19 mouse cellular contexts compared by ENCODE assay signal in the genomic region with DNA sequence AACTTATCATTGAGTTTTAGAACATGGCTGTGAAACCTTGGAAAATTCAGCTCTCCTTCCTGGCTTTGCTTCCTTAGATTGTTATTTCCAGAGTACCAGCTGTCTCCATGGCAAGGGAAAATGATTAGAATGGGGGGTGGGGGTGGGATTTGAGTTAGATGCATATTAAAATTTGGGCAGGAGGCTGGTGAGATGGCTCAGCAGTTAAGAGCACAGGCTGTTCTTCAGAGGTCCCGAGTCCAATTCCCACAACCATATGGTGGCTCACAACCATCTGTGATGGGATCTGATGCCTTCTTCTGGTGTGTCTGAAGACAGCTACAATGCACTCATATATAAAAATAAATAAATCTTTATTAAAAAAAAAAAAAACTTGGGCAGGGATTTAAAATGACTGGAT. TPM values are rescaled to one million over a fixed set of nuclear protein-coding genes. Genes with fewer than 3 reads are reported as not detected.
DNase-seq lines count a peak whose midpoint lies in the region; ATAC-seq and TF ChIP-seq lines count a peak whose summit lies in the region.
"Had no signal": no experiment of that assay in that cellular context is flagged by ENCODE, and none has a peak within 500 bp of the region (broad histone marks: within the 10 kb centered on the region; RNA-seq: fewer than 3 reads in every experiment).

No protein-coding gene starts in this region.

- 50% methylated on average over 1 of the region's 1 CpGs for WGBS in forebrain, embryonic 16.5 days

- peaks cover 16% of the 10 kb centered on the region for H3K4me1 ChIP-seq in forebrain, embryonic 16.5 days (replicated peaks; ENCODE audit: control insufficient read depth, insufficient read depth, low read length)

- no peaks in the 10 kb centered on the region for H3K9me3 ChIP-seq in forebrain, embryonic 16.5 days (ENCODE audit: control insufficient read depth, low read length)
- H3K9me3 ChIP-seq: embryonic facial prominence, embryonic 13.5 days; heart, embryonic 13.5 days; hindbrain, embryonic 15.5 days; midbrain, embryonic 15.5 days had no signal

- peak overlapping the region; percentile 80 for H3K27ac ChIP-seq in forebrain, embryonic 16.5 days (ENCODE audit: low read length)
- H3K27ac ChIP-seq: embryonic facial prominence, embryonic 13.5 days; heart, embryonic 13.5 days; midbrain, embryonic 15.5 days had no signal

- H3K4me2 ChIP-seq in forebrain, embryonic 16.5 days (ENCODE audit: low read length) = no peak overlapping the region
- H3K4me2 ChIP-seq: embryonic facial prominence, embryonic 13.5 days; heart, embryonic 13.5 days; hindbrain, embryonic 15.5 days; midbrain, embryonic 15.5 days had no signal

- H3K4me3 ChIP-seq in forebrain, embryonic 16.5 days (replicated peaks; ENCODE audit: low read length) = no peak overlapping the region
- H3K4me3 ChIP-seq: embryonic facial prominence, embryonic 13.5 days; heart, embryonic 13.5 days; hindbrain, embryonic 15.5 days; midbrain, embryonic 15.5 days; myocyte had no signal

- ATAC-seq in forebrain, embryonic 16.5 days = peak; percentile 75
- ATAC-seq in cerebellum, adult (ENCODE audit: insufficient number of reproducible peaks, low FRiP score, low TSS enrichment) = no peak
- ATAC-seq: intestine, embryonic 16.5 days; midbrain, embryonic 15.5 days had no signal

- H3K36me3 ChIP-seq in forebrain, embryonic 16.5 days (ENCODE audit: control insufficient read depth, insufficient read depth) = peaks cover 27% of the 10 kb centered on the region

- no peaks in the 10 kb centered on the region for H3K27me3 ChIP-seq in forebrain, embryonic 16.5 days (replicated peaks; ENCODE audit: control insufficient read depth, insufficient read depth, low read length)
- H3K27me3 ChIP-seq: embryonic facial prominence, embryonic 13.5 days; heart, embryonic 13.5 days; hindbrain, embryonic 15.5 days; midbrain, embryonic 15.5 days had no signal

- peak; percentile 29 for DNase-seq in heart, adult 11 months
- DNase-seq in heart, postnatal 4 days = no peak
- DNase-seq in brain, embryonic 14.5 days (ENCODE audit: low read depth) = peak; percentile 79
- peak; percentile 48 to 76 for DNase-seq in layer of hippocampus, postnatal 14 days (ENCODE audit: low spot score in 2 of 2)
- no peak for DNase-seq in lung, adult 18-20 months
- DNase-seq: cerebellum, adult 9-11 months; left cerebral cortex, postnatal 4 days; liver; lung, postnatal 10 days; thymus, adult 18-20 months; thymus, postnatal 4 days had no signal

- TF ChIP-seq POLR2A in brain, embryonic 14.5 days (IDR thresholded peaks at IDR 0.05; ENCODE audit: borderline replicate concordance, extremely low read depth, insufficient read depth, insufficient read length, poor library complexity, severe bottlenecking) = no peak

- H3K9ac ChIP-seq in forebrain, embryonic 16.5 days (replicated peaks; ENCODE audit: low read depth, low read length) = no peak overlapping the region
- H3K9ac ChIP-seq: embryonic facial prominence, embryonic 13.5 days; heart, embryonic 13.5 days; hindbrain, embryonic 15.5 days; midbrain, embryonic 15.5 days had no signal

- no peak for TF ChIP-seq CTCF in brain, embryonic 14.5 days (IDR thresholded peaks at IDR 0.05; ENCODE audit: borderline replicate concordance, extremely low read depth, insufficient read depth, insufficient read length)

RNA-seq across cellular contexts. Expression of a gene that starts 6.4 kb away (rescaled TPM):
- total RNA-seq in heart, postnatal 4 days (2021) = 10 to 100 TPM; 42.2 to 45.5 TPM
- polyA plus RNA-seq in brain, embryonic 14.5 days (2012; rRNA removed) = 59.2 and 67.0 TPM in 2 replicates
- polyA plus RNA-seq in forebrain, embryonic 16.5 days (2015; fragmentation: Nextera tagmentation; extraction: Ambion mirVana) = 153 and 158 TPM in 2 replicates
- total RNA-seq in layer of hippocampus, postnatal 14 days (2021) = 10 to 100 TPM; 87.3 to 93.1 TPM

RNA-seq across cellular contexts. Expression of a gene that starts 6.6 kb away (rescaled TPM):
- 10 to 100 TPM; 40.2 to 41.1 TPM for total RNA-seq in heart, postnatal 4 days (2021)
- polyA plus RNA-seq in brain, embryonic 14.5 days (2012; rRNA removed) = 32.1 and 36.9 TPM in 2 replicates
- 43.4 and 50.5 TPM in 2 replicates for polyA plus RNA-seq in forebrain, embryonic 16.5 days (2015; fragmentation: Nextera tagmentation; extraction: Ambion mirVana)
- total RNA-seq in layer of hippocampus, postnatal 14 days (2021) = 10 to 100 TPM; 35.7 to 37.2 TPM

RNA-seq across cellular contexts. Expression of a gene that starts 23.9 kb away (rescaled TPM):
- total RNA-seq in heart, postnatal 4 days (2021) = 10 to 100 TPM; 29.1 to 29.2 TPM
- polyA plus RNA-seq in brain, embryonic 14.5 days (2012; rRNA removed) = 82.6 and 92.3 TPM in 2 replicates
- 85.7 and 92.7 TPM in 2 replicates for polyA plus RNA-seq in forebrain, embryonic 16.5 days (2015; fragmentation: Nextera tagmentation; extraction: Ambion mirVana)
- total RNA-seq in layer of hippocampus, postnatal 14 days (2021) = 100 to 1,000 TPM; 114 to 119 TPM

RNA-seq across cellular contexts. Expression of a gene that starts 24.0 kb away (rescaled TPM):
- total RNA-seq in heart, postnatal 4 days (2021) = 10 to 100 TPM; 22.3 to 23.6 TPM
- polyA plus RNA-seq in brain, embryonic 14.5 days (2012; rRNA removed) = 28.9 and 40.8 TPM in 2 replicates
- polyA plus RNA-seq in forebrain, embryonic 16.5 days (2015; fragmentation: Nextera tagmentation; extraction: Ambion mirVana) = 23.4 and 24.9 TPM in 2 replicates
- 10 to 100 TPM; 17.2 to 18.2 TPM for total RNA-seq in layer of hippocampus, postnatal 14 days (2021)

Comparison
In these comparisons a context has a peak if more than half of its experiments do, and no peak if none do; other contexts are left out.
1. DNase-seq: peak in heart, adult 11 months (single experiment), brain, embryonic 14.5 days (single experiment) and layer of hippocampus, postnatal 14 days (2 of 2); none in heart, postnatal 4 days (single experiment) and lung, adult 18-20 months (0 of 2).